Mouse (Mus musculus) cerebellum, adult (tissue): ENCODE measurements around the gene Defa36.
"Not testable (repeated sequence)": the region's sequence is repeated elsewhere in the genome, so short reads cannot be mapped to it uniquely, and the experiment has no call there.

Experiments used
- ATAC-seq: cut with Nextera tagmentation; 2 replicates; pipeline ENCODE4 v1.9.2; 2017; ENCODE audit warnings: mild to moderate bottlenecking, moderate library complexity, mixed read lengths; ENCODE audit not compliant: insufficient number of reproducible peaks, low FRiP score, low TSS enrichment

The Defa36 gene

DNA sequence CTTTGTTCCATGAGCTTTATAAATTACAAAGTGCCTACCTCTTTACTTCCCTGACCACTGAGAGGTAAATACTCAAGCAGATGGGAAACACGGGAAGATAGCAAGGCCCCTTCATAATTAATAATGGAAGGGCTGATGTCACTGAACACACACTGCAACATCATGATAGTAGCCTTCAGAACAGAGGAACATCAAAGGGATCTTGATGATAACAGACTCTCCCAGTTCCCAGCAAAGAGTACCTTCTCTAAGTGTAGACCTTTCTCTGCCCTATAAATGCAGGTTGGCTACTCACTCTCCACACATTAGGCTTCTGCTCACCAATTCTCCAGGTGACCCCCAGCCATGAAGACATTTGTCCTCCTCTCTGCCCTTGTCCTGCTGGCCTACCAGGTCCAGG lies at the start of gene Defa36:
TSS of gene Defa36 (plus strand) at position 301 of the 400 bp plus-strand sequence.
- ATAC-seq, result not testable (repeated sequence)

DNA sequence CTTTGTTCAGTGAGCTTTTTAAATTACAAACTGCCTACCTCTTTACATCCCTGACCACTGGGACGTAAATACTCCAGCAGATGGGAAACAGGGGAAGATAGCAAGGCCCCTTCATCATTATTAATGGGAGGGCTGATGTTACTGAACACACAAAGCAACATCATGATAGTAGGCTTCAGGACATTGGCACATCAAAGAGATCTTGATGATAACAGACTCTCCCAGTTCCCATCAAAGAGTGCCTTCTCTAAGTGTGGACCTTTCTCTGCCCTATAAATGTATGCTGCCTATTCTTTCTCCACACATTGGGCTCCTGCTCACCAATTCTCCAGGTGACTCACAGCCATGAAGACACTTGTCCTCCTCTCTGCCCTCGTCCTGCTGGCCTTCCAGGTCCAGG lies 49.0 kb upstream of the Defa36 start, which contains the start of gene Defa2:
TSS of gene Defa2 (plus strand) at position 301 of the 400 bp plus-strand sequence.
- ATAC-seq, result not testable (repeated sequence)

DNA sequence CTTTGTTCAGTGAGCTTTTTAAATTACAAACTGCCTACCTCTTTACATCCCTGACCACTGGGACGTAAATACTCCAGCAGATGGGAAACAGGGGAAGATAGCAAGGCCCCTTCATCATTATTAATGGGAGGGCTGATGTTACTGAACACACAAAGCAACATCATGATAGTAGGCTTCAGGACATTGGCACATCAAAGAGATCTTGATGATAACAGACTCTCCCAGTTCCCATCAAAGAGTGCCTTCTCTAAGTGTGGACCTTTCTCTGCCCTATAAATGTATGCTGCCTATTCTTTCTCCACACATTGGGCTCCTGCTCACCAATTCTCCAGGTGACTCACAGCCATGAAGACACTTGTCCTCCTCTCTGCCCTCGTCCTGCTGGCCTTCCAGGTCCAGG lies 35.7 kb upstream of the Defa36 start, which contains the start of gene Defa33:
TSS of gene Defa33 (plus strand) at position 301 of the 400 bp plus-strand sequence.
- ATAC-seq, result not testable (repeated sequence)

DNA sequence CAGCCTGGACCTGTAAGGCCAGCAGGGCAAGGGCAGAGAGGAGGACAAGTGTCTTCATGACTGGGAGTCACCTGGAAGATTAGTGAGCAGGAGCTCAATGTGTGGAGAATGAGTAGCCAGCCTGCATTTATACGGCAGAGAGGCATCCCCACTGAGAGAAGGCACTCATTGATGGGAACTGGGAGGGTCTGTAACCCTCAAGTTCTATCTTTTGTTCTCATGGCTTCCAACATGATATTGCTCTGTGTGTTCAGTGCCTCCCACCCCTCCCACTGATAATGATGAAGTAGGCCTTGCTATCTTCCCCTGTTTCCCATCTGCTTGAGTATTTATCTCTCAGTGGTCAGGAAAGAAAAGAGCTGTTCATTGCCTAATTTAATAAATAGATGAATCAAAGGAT lies 29.2 kb downstream of the Defa36 start, which contains the start of gene Gm7849:
TSS of gene Gm7849 (minus strand) at position 101 of the 400 bp plus-strand sequence.
- ATAC-seq, result not testable (repeated sequence)
